Mouse (Mus musculus) brain, embryonic 18.5 days (tissue): Measurements from ENCODE around the gene Rnf150.

Experiments used
- DNase-seq: peaks from one replicate; pipeline ENCODE4 v3.0.0-alpha.2; 2012; ENCODE audit warnings: low read depth, low spot score

Rnf150 gene

GRCm38 (mm10) chr8:83011286-83011685, 148.1 kb downstream of the Rnf150 start:
- DNase-seq, result no peak

- DNase-seq, result no peak
These were observed 148.6 kb downstream of the Rnf150 start for GRCm38 (mm10) chr8:83011758-83012157.

DNA sequence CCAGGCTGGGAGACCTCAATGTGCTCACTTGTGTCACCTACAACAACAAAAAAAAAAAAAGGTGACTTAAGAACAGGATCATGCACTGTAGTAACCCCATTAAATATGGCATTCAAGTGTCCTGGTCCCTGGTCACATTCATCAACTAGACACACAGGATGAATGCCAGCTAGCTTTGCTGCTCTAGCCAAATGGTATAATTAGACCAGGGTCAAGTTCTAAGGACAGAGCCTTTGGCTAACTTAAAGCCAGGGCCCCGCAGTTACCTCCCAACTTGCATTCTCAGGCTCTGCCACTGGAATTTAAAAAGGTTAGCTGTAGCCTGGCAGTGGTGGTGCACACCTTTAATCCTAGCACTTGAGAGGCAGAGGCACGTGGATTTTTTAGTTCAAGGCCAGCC, 165.1 kb downstream of the Rnf150 start:
- DNase-seq, result no peak

DNA sequence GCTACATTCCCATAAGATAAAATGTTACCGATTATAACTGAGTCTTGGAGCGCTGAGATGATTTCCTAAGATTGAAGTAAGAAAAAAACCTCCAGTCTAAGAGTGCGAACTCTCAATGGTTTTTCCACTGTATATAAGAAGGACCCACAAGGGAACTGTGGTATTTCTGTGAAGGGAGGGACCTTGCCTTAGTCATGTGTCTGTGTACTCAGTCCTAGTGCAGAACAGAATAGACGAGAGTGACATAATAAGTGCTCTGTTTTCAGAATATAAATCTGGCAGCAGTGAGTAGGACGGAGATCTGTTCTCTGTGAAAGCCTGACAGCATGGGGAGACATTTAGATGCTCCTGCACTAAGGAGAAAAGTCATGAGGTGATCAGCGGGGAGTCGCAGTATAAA, 169.6 kb downstream of the Rnf150 start:
- DNase-seq, result no peak

DNA sequence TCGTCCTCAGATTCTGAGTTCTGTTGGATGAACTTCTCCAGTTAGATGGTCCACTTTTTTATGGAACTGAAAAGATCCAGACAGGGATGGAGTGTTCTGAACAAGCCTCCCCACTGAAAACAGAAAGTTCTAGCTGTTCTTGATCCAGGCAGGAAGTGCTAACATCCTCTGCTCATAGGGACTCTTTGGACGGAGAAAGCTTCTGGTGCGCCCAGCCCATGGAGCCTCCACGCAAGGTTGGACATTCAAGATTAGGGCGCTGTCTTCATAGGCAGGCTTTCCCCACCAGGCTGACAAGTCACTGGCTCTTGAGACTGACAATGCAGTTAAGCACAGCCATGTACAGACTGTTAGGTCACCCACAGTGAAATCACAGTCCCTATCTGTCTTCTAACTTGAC, 172.0 kb downstream of the Rnf150 start:
- no peak for DNase-seq

DNA sequence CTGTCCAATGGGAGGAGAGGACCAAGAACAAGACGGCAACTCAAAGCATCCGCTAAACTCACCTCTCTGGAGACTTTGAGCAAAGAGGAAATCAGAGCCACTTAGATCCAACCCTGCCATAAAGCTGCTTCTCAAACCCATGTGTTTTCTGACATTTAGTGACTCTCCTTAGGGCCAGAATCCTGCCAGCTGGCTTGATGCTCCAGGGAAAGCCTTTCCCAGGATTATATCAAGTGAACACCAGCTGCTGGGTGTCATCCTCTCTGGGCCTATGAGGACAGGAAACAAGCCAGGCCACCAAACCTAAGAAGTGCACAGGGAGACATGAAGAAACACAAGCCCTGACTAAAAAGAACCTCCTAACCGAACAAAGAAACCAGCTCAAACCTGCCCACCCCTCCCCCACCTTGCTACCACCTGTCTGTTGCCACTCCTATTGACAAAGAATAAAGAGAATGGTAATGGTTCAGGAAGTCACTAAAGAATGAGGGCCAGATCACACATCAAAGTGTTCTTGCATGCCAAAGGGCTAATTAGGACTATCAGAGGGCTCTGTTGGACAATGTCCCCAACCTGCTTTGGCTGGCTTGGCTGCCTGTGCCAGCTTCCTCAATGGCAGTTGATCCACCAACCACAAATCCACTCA, 173.5 kb downstream of the Rnf150 start:
- DNase-seq, result no peak

GRCm38 (mm10) chr8:83037321-83037720, 174.2 kb downstream of the Rnf150 start:
- DNase-seq, result no peak

GRCm38 (mm10) chr8:83038575-83038974, 175.4 kb downstream of the Rnf150 start:
- DNase-seq, result no peak

DNA sequence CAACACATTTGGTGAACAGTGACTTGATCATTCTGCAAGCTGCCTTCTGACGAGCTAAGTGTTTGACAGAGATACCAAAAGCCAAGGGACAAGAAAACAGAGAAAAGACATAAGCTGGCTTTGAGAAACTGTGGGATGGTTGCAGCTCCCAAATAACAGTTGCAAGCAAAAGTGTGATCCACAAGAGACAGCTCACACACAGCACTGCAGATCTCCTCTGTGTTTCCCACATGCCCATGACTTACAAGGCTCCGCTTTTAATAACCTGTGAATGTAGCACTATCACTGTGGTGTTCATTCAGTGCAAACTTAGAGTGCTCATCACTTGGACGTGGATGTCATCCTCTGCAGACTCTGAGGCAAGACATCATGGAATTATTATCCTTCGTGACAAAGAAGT, 178.3 kb downstream of the Rnf150 start:
- DNase-seq, result no peak

- DNase-seq, result no peak
These were observed 183.8 kb downstream of the Rnf150 start for GRCm38 (mm10) chr8:83046912-83047311.

DNA sequence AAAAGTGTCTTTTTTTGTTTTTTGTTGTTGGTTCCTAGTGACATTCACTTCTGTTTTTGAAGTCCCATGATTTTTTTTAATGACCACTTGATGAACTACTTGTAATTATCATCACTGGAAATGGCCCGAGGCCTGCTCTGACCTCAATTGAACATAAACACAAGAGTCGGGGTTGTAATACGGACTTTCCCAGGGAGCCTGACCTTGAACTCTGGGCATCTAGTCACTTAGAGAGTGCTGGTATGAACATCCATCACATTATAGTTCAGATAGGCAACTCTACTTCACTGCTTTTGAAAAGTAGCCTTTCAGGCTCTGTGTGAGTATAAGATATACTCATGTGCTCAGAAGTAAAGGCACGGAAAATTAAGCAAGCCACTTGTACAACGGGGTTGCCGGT, 185.4 kb downstream of the Rnf150 start:
- DNase-seq, result no peak

- no peak for DNase-seq
These were observed 186.0 kb downstream of the Rnf150 start for GRCm38 (mm10) chr8:83049171-83049601.

DNA sequence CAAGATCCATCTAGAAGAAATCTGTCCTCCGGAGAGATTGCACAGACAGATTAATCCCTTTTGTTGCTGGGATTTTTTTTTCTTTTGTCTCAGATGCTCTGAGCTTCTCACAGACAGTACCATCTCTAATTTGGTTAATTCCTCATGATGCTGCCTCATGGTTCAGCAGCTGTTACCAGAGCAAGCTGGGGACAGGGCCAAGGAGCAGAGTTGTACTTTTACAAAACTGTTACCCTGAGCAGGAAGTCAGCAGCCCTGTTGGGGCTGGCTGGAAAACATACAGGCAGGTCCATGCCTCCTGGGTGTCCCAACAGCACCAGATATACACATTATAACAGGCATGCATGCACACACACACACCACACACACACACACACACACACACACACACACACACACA, 186.5 kb downstream of the Rnf150 start:
- no peak for DNase-seq

GRCm38 (mm10) chr8:83052896-83053295, 189.7 kb downstream of the Rnf150 start:
- no peak for DNase-seq

GRCm38 (mm10) chr8:83054801-83055200, 191.6 kb downstream of the Rnf150 start:
- DNase-seq, result no peak

- DNase-seq, result no peak
These were observed 195.8 kb downstream of the Rnf150 start for GRCm38 (mm10) chr8:83058951-83059350.

DNA sequence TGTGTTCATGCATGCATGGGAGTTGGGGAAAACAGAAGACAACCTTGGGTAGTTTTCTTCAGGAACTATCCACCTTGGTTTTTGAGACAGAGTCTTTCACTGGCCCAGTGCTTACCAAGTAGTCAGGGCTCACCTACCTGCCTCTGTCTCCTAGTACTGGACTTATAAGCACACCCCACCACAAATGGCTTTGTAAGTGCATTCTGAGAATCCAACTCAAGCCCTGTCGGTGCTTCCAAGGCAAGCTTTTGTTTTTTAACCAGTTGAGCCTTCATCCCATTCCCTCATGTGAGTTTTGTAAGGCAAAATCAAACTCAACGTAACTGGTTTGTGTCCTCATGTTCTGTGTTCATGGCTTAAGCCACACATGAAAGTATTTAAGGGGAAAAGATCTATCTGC, 196.9 kb downstream of the Rnf150 start:
- DNase-seq, result no peak

- no peak for DNase-seq
These were observed 198.1 kb downstream of the Rnf150 start for GRCm38 (mm10) chr8:83061257-83061656.

DNA sequence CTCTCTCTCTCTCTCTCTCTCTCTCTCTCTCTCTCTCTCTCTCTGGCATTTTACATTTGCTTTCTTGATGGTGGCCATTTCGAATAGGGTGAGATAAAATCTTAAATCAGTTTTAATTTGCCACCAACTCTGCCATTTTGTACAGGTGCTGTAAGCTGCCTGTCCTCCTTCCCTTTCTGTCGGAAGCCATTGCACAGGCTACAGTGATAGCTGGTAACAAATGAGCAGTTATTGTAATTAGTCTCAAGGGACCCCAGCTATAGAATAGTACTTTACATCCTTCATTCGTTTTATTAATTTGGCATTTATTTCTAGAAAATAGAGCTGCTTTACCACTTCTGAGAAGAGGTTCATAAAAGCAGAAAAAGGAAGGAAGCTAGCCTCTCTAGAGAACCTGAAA, 198.7 kb downstream of the Rnf150 start:
- DNase-seq, result no peak

- no peak for DNase-seq
These were observed 199.1 kb downstream of the Rnf150 start for GRCm38 (mm10) chr8:83062276-83062675.

DNA sequence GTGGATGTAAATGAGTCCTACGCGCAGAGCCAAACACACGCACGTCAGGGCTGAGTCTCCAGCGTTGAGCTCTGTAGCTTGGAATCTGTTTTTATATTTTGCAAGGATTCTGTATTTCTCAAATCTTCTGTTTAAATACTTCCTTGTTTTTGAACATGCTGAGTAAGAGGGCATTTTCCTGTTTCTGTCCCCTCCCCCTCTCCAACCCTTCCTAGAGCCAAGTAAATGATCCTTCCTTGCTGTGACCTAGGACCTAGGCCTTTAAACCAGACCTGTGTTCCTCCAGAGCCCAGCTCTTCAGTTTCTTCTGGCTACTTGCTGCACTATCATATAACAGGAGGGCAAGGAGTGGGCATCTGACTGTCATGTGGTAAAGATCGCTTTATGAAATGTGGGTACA, 200.9 kb downstream of the Rnf150 start:
- no peak for DNase-seq

- no peak for DNase-seq
These were observed 202.9 kb downstream of the Rnf150 start for GRCm38 (mm10) chr8:83066076-83066475.

- DNase-seq, result no peak
These were observed 203.7 kb downstream of the Rnf150 start for GRCm38 (mm10) chr8:83066846-83067245.

DNA sequence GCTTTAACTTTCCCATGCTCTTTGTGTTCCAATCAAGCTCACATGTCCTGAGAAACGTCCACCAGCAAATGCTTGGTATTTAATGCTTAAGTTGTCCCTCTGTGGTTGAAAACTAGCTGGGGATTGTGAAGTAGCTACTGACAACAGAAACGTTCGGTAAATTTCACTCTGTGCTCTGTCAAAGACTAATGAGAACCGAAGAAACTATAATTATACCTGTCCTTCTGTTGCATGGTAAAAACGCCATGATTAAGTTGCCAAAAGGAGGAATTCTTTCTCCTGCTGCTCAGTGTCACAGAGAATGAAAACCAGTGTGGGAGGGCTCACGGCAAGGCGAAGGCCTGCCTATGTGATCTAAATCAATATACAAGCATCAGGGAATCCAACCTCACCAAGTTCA, 204.8 kb downstream of the Rnf150 start:
- no peak for DNase-seq
